Mouse (Mus musculus) heart, embryonic 16.5 days (tissue): Measurements from ENCODE around the gene Mvb12a. TPM values are rescaled to one million over a fixed set of nuclear protein-coding genes. Genes with fewer than 3 reads are reported as not detected.
A peak's percentile ranks its signal among the peaks of the same experiment; 100 is the strongest.

Experiments
- ATAC-seq: fragments of 200-750 bp; cut with Nextera tagmentation; replicated peaks from 2 replicates; pipeline ENCODE4 v1.8.0; 2017; ENCODE audit warnings: moderate number of reproducible peaks; ENCODE audit not compliant: insufficient read depth, low FRiP score; ENCODE audit errors: extremely low read depth
- H3K27ac ChIP-seq: fragments of 300-500 bp; sonication (generic); 2 replicates; pipeline ENCODE4 v1.5.1; 2014; ENCODE audit warnings: mild to moderate bottlenecking, low read length, control low read depth, moderate library complexity
- H3K27me3 ChIP-seq: fragments of 300-500 bp; sonication (generic); 2 replicates; pipeline ENCODE4 v1.6.1; 2014; ENCODE audit warnings: low read length, mixed read lengths; ENCODE audit not compliant: control insufficient read depth, insufficient read depth
- H3K36me3 ChIP-seq: fragments of 300-500 bp; sonication (generic); 2 replicates; pipeline ENCODE4 v1.6.1; 2014; ENCODE audit not compliant: control insufficient read depth, insufficient read depth
- H3K4me1 ChIP-seq: fragments of 300-500 bp; sonication (generic); 2 replicates; pipeline ENCODE4 v1.6.1; 2014; ENCODE audit warnings: low read length, mixed read lengths; ENCODE audit not compliant: control insufficient read depth, insufficient read depth
- H3K4me2 ChIP-seq: fragments of 300-500 bp; sonication (generic); 2 replicates; pipeline ENCODE4 v1.6.1; 2014; ENCODE audit warnings: low read depth, mild to moderate bottlenecking, control low read depth, low read length
- H3K4me3 ChIP-seq: fragments of 300-500 bp; sonication (generic); 2 replicates; pipeline ENCODE4 v1.5.1; 2014; ENCODE audit warnings: mild to moderate bottlenecking, control low read depth, low read length
- H3K9ac ChIP-seq: fragments of 300-500 bp; sonication (generic); 2 replicates; pipeline ENCODE4 v1.6.1; 2014; ENCODE audit warnings: low read length, control low read depth
- H3K9me3 ChIP-seq: fragments of 300-500 bp; sonication (generic); replicated peaks from 2 replicates; pipeline ENCODE4 v1.6.1; 2016; ENCODE audit warnings: low read length; ENCODE audit not compliant: control insufficient read depth
- WGBS: fragments of 180-500 bp; shearing (Covaris S2); extraction: QIAGEN DNeasy Blood & Tissue Kit; methylation state at CpG from one replicate; pipeline ENCODE4 v1.1.7; 2014; 5-methylcytosine and 5-hydroxymethylcytosine counted together
- polyA plus RNA-seq: library from polyadenylated mRNA; unstranded; fragments of >200 nt; fragmentation: Nextera tagmentation; extraction: Ambion mirVana; gene quantifications from 2 replicates; pipeline ENCODE4 v1.2.1, GENCODE M21; 2015

Gene Mvb12a
- polyA plus RNA-seq, 1 experiment from 2014 or later = 60.3 TPM

- H3K4me1 ChIP-seq = peaks cover 3% of the 10 kb centered on the region; the same call in 1 of the 2 replicates
- H3K4me3 ChIP-seq = no peak overlapping the region
- H3K36me3 ChIP-seq = no peaks in the 10 kb centered on the region
- no peak for ATAC-seq
- H3K27me3 ChIP-seq = peaks cover 38% of the 10 kb centered on the region
- no peak overlapping the region for H3K4me2 ChIP-seq
- WGBS = 86% methylated on average over 4 of the region's 4 CpGs
- no peak overlapping the region for H3K27ac ChIP-seq
- no peaks in the 10 kb centered on the region for H3K9me3 ChIP-seq
- H3K9ac ChIP-seq = no peak overlapping the region
These were observed 37.4 kb upstream of the Mvb12a start for GRCm38 (mm10) chr8:71505326-71505725.

DNA sequence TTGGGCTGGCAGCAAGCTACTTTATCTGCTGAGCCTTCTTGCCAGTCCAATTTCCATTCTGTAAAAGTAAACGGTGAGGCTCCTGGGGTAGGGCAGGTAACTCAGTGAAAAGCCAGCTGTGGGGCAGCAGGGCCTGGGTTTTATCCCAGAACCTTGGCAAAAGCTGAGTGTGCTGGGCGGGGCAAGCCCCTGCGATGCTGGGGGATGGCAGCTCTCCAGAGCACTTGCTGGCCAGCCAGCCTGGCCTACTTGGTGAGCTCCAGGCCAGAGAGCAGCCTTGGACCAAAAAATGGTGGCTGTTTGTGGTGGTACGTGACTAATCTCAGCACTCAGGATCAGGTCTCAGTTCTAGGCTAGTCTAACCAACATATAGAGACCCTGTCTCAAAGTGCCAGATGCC is 36.7 kb upstream of the Mvb12a start:
- Histone ChIP-seq H3K9ac (no peak overlapping the region), H3K36me3 (no peaks in the 10 kb centered on the region), H3K4me2 (no peak overlapping the region), H3K27me3 (peaks cover 42% of the 10 kb centered on the region), H3K4me3 (no peak overlapping the region), H3K9me3 (no peaks in the 10 kb centered on the region), H3K4me1 (peaks cover 3% of the 10 kb centered on the region; the same call in 1 of the 2 replicates), H3K27ac (no peak overlapping the region)
- ATAC-seq = no peak
- WGBS = 59% methylated on average over 4 of the region's 4 CpGs

DNA sequence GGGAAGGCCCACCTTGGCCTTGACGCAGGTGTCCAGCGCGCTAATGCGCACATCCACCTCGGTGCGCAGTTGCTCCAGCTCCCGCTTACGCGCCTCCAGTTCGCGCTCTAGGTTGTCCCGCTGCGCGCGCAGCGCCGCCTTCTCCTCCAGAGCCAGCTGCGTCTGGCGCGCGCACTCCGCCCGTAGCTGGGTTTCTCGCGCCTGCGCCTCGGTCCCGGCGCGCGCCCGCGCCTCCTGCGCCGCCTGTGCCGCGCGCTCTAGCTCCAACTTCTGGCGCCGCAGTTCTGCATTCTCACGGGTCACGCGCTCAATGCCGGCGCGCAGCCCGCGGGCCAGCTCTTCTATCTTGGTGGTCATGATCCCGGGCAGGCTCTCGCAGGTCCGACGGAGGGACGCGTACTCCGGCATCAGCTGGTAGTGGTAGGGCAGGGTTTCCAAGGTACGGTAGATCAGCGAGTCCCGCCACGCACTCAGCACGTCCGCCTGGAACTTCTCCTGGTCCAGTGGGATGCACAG is 35.1 kb upstream of the Mvb12a start:
- peak; percentile 73 for ATAC-seq
- WGBS = under 1% methylated on average over 61 of the region's 61 CpGs
- H3K27me3 ChIP-seq = peaks cover 50% of the 10 kb centered on the region

GRCm38 (mm10) chr8:71509316-71509715 is 33.4 kb upstream of the Mvb12a start:
- H3K9ac ChIP-seq = no peak overlapping the region
- H3K36me3 ChIP-seq = no peaks in the 10 kb centered on the region
- H3K9me3 ChIP-seq = no peaks in the 10 kb centered on the region
- H3K27ac ChIP-seq = no peak overlapping the region
- WGBS = 69% methylated on average over 2 of the region's 2 CpGs
- ATAC-seq = no peak
- 0 out of 2 replicates have a peak overlapping the region, but pooled peaks have one; percentile 21 for H3K4me2 ChIP-seq
- peak overlapping the region; percentile 35 for H3K4me3 ChIP-seq
- peaks cover 3% of the 10 kb centered on the region; the same call in 1 of the 2 replicates for H3K4me1 ChIP-seq
- peaks cover 51% of the 10 kb centered on the region for H3K27me3 ChIP-seq

More for the DNA sequence above, 35.1 kb upstream of the Mvb12a start:
- H3K4me3 ChIP-seq = peak overlapping the region; percentile 54
- no peaks in the 10 kb centered on the region for H3K9me3 ChIP-seq
- H3K4me2 ChIP-seq = peak overlapping the region; percentile 80
- H3K4me1 ChIP-seq = peaks cover 3% of the 10 kb centered on the region; the same call in 1 of the 2 replicates
- no peaks in the 10 kb centered on the region for H3K36me3 ChIP-seq
- H3K27ac ChIP-seq = no peak overlapping the region
- peak overlapping the region; percentile 70 for H3K9ac ChIP-seq

DNA sequence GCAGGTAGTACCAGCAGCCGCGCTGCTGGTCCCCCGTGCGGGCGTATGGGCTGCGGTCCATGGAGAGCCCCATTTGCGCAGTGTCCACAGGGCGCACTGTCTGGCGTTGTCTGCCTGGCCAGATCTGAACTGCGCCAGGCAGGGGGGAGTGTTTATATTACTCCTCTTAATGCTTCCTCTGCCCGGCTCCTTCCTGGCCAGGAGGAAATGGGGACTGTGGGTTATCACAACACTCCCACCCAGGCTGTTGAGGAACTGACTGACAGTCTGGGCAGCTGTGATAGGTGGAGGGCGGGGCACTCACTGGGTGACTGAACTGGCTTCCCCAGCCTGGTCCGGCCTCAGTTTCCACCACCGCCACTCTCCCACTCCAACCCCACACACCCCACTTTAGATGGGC is 31.1 kb upstream of the Mvb12a start, which contains the start of gene Plvap:
TSS of gene Plvap (minus strand) at position 109 of the 400 bp plus-strand sequence.
- no peak within 1 kb of the TSS for H3K9ac ChIP-seq
- 25% methylated on average over 14 of the region's 14 CpGs for WGBS
- H3K27ac ChIP-seq = 0 out of 2 replicates have a peak within 1 kb of the TSS, but pooled peaks have one; percentile 7
- H3K27me3 ChIP-seq = peaks cover 46% of the 10 kb centered on the region
- peaks cover 3% of the 10 kb centered on the region; the same call in 1 of the 2 replicates for H3K4me1 ChIP-seq
- H3K36me3 ChIP-seq = no peaks in the 10 kb centered on the region
- peak within 1 kb of the TSS; percentile 13 for H3K4me2 ChIP-seq
- ATAC-seq = peak; percentile 47; the same call in 1 of the 2 replicates
- no peaks in the 10 kb centered on the region for H3K9me3 ChIP-seq
- H3K4me3 ChIP-seq = peak within 1 kb of the TSS; percentile 35

- no peak overlapping the region for H3K9ac ChIP-seq
These were observed 29.5 kb upstream of the Mvb12a start for GRCm38 (mm10) chr8:71513018-71513754.

GRCm38 (mm10) chr8:71515043-71515442 is 27.7 kb upstream of the Mvb12a start:
- Histone ChIP-seq H3K4me2 (no peak overlapping the region), H3K9me3 (no peaks in the 10 kb centered on the region), H3K27me3 (peaks cover 15% of the 10 kb centered on the region), H3K36me3 (no peaks in the 10 kb centered on the region), H3K9ac (no peak overlapping the region), H3K4me1 (no peaks in the 10 kb centered on the region), H3K27ac (no peak overlapping the region), H3K4me3 (no peak overlapping the region)
- no peak for ATAC-seq
- WGBS = 70% methylated on average over 5 of the region's 5 CpGs

More at GRCm38 (mm10) chr8:71513018-71513754, 29.5 kb upstream of the Mvb12a start:
- Histone ChIP-seq H3K27me3 (peaks cover 31% of the 10 kb centered on the region), H3K9me3 (no peaks in the 10 kb centered on the region), H3K36me3 (no peaks in the 10 kb centered on the region), H3K27ac (no peak overlapping the region), H3K4me3 (no peak overlapping the region), H3K4me1 (no peaks in the 10 kb centered on the region), H3K4me2 (no peak overlapping the region)
- WGBS = 53% methylated on average over 15 of the region's 15 CpGs
- no peak for ATAC-seq

- 20% methylated on average over 6 of the region's 6 CpGs for WGBS
- ATAC-seq = no peak
These were observed 25.9 kb upstream of the Mvb12a start for GRCm38 (mm10) chr8:71516786-71517185.

More at GRCm38 (mm10) chr8:71516786-71517185, 25.9 kb upstream of the Mvb12a start:
- H3K27ac ChIP-seq = no peak overlapping the region
- no peak overlapping the region for H3K4me2 ChIP-seq
- H3K36me3 ChIP-seq = no peaks in the 10 kb centered on the region
- H3K9ac ChIP-seq = no peak overlapping the region
- no peak overlapping the region for H3K4me3 ChIP-seq
- H3K9me3 ChIP-seq = no peaks in the 10 kb centered on the region
- H3K4me1 ChIP-seq = no peaks in the 10 kb centered on the region; the same call in 1 of the 2 replicates
- H3K27me3 ChIP-seq = peaks cover 3% of the 10 kb centered on the region; the same call in 1 of the 2 replicates
